In the genomic region with DNA sequence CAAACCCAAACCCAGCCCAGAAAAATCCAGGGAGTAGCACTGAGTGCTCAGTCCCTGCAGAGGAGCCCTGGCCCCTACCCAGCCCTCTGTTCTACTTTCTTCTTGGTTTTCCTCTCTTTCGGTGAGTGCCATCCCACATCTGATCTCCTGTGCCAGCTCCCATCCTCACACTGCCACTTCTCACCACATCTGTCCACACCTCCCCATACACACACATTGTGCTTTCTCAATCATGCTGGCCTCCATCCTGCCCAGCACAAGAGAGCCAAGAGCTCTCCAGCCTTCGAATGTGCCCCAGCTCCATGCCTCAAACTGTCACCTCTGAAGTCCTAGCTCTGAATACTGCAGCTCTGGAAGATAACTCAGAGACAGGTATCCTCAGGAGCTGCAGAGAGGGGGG, we compare ENCODE assay signal across 18 mouse cellular contexts.
"Had no signal": no experiment of that assay in that cellular context is flagged by ENCODE, and none has a peak within 500 bp of the region (broad histone marks: within the 10 kb centered on the region; RNA-seq: fewer than 3 reads in every experiment).

No protein-coding gene starts in this region.

- H3K4me3 ChIP-seq: left cerebral cortex, adult 2 months; limb, embryonic 12.5 days; limb, embryonic 15.5 days had no signal

- H3K27ac ChIP-seq: left cerebral cortex, adult 2 months; limb, embryonic 12.5 days; limb, embryonic 15.5 days; liver, embryonic 14.5 days; macrophage had no signal

- H3K9me3 ChIP-seq: limb, embryonic 12.5 days; limb, embryonic 15.5 days had no signal

- DNase-seq: kidney, adult 18-20 months; kidney, adult 9 months; kidney, postnatal 14 days; kidney, postnatal 4 days; layer of hippocampus, adult 9-11 months; layer of hippocampus, postnatal 36 days; liver, postnatal 0 days; thymus, adult 18-20 months; thymus, postnatal 36 days had no signal

- H3K36me3 ChIP-seq: limb, embryonic 12.5 days; limb, embryonic 15.5 days had no signal

- ATAC-seq: intestine, embryonic 16.5 days; liver, postnatal 0 days; lung, postnatal 0 days had no signal

- H3K9ac ChIP-seq: limb, embryonic 12.5 days; limb, embryonic 15.5 days; liver, embryonic 14.5 days; liver, postnatal 0 days; lung, embryonic 14.5 days had no signal

- H3K4me2 ChIP-seq: limb, embryonic 12.5 days; limb, embryonic 15.5 days; liver, embryonic 11.5 days; lung, embryonic 14.5 days had no signal

- H3K27me3 ChIP-seq: limb, embryonic 12.5 days; limb, embryonic 15.5 days had no signal
